Mouse (Mus musculus) hindbrain, embryonic 15.5 days (tissue): Measurements from ENCODE around the gene Smap1. TPM values are rescaled to one million over a fixed set of nuclear protein-coding genes. Genes with fewer than 3 reads are reported as not detected.
"Not testable (repeated sequence)": the region's sequence is repeated elsewhere in the genome, so short reads cannot be mapped to it uniquely, and the experiment has no call there.

Source experiments
- ATAC-seq: fragments of 200-750 bp; cut with Nextera tagmentation; 2 replicates; pipeline ENCODE4 v1.8.0; 2017; ENCODE audit warnings: low read depth, moderate number of reproducible peaks, moderate TSS enrichment; ENCODE audit not compliant: low FRiP score
- H3K27ac ChIP-seq: fragments of 300-500 bp; sonication (generic); replicated peaks from 2 replicates; pipeline ENCODE4 v1.5.1; 2015; ENCODE audit warnings: mild to moderate bottlenecking, inconsistent platforms
- H3K27me3 ChIP-seq: fragments of 300-500 bp; sonication (generic); 2 replicates; pipeline ENCODE4 v1.6.1; 2015; ENCODE audit warnings: control low read depth, inconsistent platforms
- H3K36me3 ChIP-seq: fragments of 300-500 bp; sonication (generic); 2 replicates; pipeline ENCODE4 v1.6.1; 2015; ENCODE audit warnings: control low read depth, inconsistent platforms
- H3K4me1 ChIP-seq: fragments of 300-500 bp; sonication (generic); replicated peaks from 2 replicates; pipeline ENCODE4 v1.6.1; 2015; ENCODE audit warnings: control low read depth, inconsistent platforms
- H3K4me2 ChIP-seq: fragments of 300-500 bp; sonication (generic); 2 replicates; pipeline ENCODE4 v1.6.1; 2015; ENCODE audit warnings: moderate library complexity, mild to moderate bottlenecking, inconsistent platforms
- H3K4me3 ChIP-seq: fragments of 300-500 bp; sonication (generic); 2 replicates; pipeline ENCODE4 v1.5.1; 2015; ENCODE audit warnings: mild to moderate bottlenecking, inconsistent platforms
- H3K9ac ChIP-seq: fragments of 300-500 bp; sonication (generic); 2 replicates; pipeline ENCODE4 v1.6.1; 2015; ENCODE audit warnings: inconsistent platforms
- H3K9me3 ChIP-seq: fragments of 300-500 bp; sonication (generic); 2 replicates; pipeline ENCODE4 v1.6.1; 2016; ENCODE audit warnings: control low read depth, inconsistent platforms
- WGBS: fragments of 180-500 bp; shearing (Covaris S2); methylation state at CpG from one replicate; pipeline ENCODE4 v1.1.7; 2015; 5-methylcytosine and 5-hydroxymethylcytosine counted together
- polyA plus RNA-seq: library from polyadenylated mRNA; unstranded; fragments of >200 nt; fragmentation: Nextera tagmentation; extraction: Ambion mirVana; gene quantifications from 2 replicates; pipeline ENCODE4 v1.2.1, GENCODE M21; 2015

Smap1 gene
- polyA plus RNA-seq = 131 and 132 TPM in 2 replicates

- Histone ChIP-seq H3K9ac (peak within 1 kb of the TSS; percentile 83), H3K36me3 (no peaks in the 10 kb centered on the region), H3K4me1 (peaks cover 28% of the 10 kb centered on the region), H3K4me2 (peak within 1 kb of the TSS; percentile 68), H3K27me3 (no peaks in the 10 kb centered on the region), H3K9me3 (no peaks in the 10 kb centered on the region), H3K27ac (peak within 1 kb of the TSS; percentile 94), H3K4me3 (peak within 1 kb of the TSS; percentile 76)
- under 1% methylated on average over 99 of the region's 113 CpGs for WGBS
- ATAC-seq = peak; percentile 93
Observed at GRCm38 (mm10) chr1:23921711-23922529, at the start of gene Smap1. Gene Smap1, minus strand, starts transcription at chr1:23922317.

- ATAC-seq, H3K4me2 ChIP-seq: not testable (repeated sequence)
- WGBS = 92% methylated on average over 4 of the region's 4 CpGs
Observed at GRCm38 (mm10) chr1:23971159-23971558, 49.0 kb upstream of the Smap1 start.

GRCm38 (mm10) chr1:23968027-23968725 is 46.1 kb upstream of the Smap1 start:
- 95% methylated on average over 8 of the region's 9 CpGs for WGBS
- ATAC-seq = no peak
- no peak overlapping the region for H3K27ac ChIP-seq
- no peak overlapping the region for H3K4me2 ChIP-seq
- no peaks in the 10 kb centered on the region for H3K4me1 ChIP-seq
- no peak overlapping the region for H3K4me3 ChIP-seq
- no peaks in the 10 kb centered on the region for H3K36me3 ChIP-seq
- no peak overlapping the region for H3K9ac ChIP-seq
- 0 out of 2 replicates have a peak, but pooled peaks cover 6% of the 10 kb centered on the region for H3K9me3 ChIP-seq
- no peaks in the 10 kb centered on the region for H3K27me3 ChIP-seq

More at GRCm38 (mm10) chr1:23971159-23971558, 49.0 kb upstream of the Smap1 start:
- not testable (repeated sequence) for H3K9ac ChIP-seq, H3K4me3 ChIP-seq, H3K27me3 ChIP-seq, H3K4me1 ChIP-seq, H3K9me3 ChIP-seq, H3K36me3 ChIP-seq, H3K27ac ChIP-seq

- Histone ChIP-seq H3K4me3 (no peak overlapping the region), H3K36me3 (no peaks in the 10 kb centered on the region), H3K9ac (no peak overlapping the region), H3K9me3 (0 out of 2 replicates have a peak, but pooled peaks cover 6% of the 10 kb centered on the region), H3K27ac (no peak overlapping the region), H3K4me1 (no peaks in the 10 kb centered on the region), H3K4me2 (no peak overlapping the region), H3K27me3 (no peaks in the 10 kb centered on the region)
- WGBS = 83% methylated on average over 1 of the region's 1 CpGs
- ATAC-seq = no peak
Observed at GRCm38 (mm10) chr1:23966226-23966625, 44.1 kb upstream of the Smap1 start.

- Histone ChIP-seq H3K4me1 (no peaks in the 10 kb centered on the region; the same call in 1 of the 2 replicates), H3K9me3 (no peaks in the 10 kb centered on the region), H3K9ac (no peak overlapping the region), H3K36me3 (no peaks in the 10 kb centered on the region), H3K4me2 (peak overlapping the region; percentile 33), H3K4me3 (peak overlapping the region; percentile 3; the same call in 1 of the 2 replicates), H3K27ac (no peak overlapping the region), H3K27me3 (no peaks in the 10 kb centered on the region)
- ATAC-seq = no peak
- WGBS = 16% methylated on average over 6 of the region's 6 CpGs
Observed at GRCm38 (mm10) chr1:23959415-23959732, 37.3 kb upstream of the Smap1 start.

- no peaks in the 10 kb centered on the region for H3K36me3 ChIP-seq
- no peak overlapping the region for H3K27ac ChIP-seq
- no peak overlapping the region for H3K9ac ChIP-seq
- no peaks in the 10 kb centered on the region; the same call in 1 of the 2 replicates for H3K4me1 ChIP-seq
- H3K9me3 ChIP-seq = no peaks in the 10 kb centered on the region
- no peak for ATAC-seq
- H3K27me3 ChIP-seq = no peaks in the 10 kb centered on the region
- peak overlapping the region; percentile 3; the same call in 1 of the 2 replicates for H3K4me3 ChIP-seq
- peak overlapping the region; percentile 33 for H3K4me2 ChIP-seq
- WGBS = 22% methylated on average over 13 of the region's 13 CpGs
Observed at GRCm38 (mm10) chr1:23958668-23959414, 36.7 kb upstream of the Smap1 start.

GRCm38 (mm10) chr1:23958101-23958500 is 36.0 kb upstream of the Smap1 start:
- Histone ChIP-seq H3K27me3 (no peaks in the 10 kb centered on the region), H3K9ac (no peak overlapping the region), H3K9me3 (no peaks in the 10 kb centered on the region), H3K27ac (no peak overlapping the region), H3K4me2 (no peak overlapping the region), H3K4me1 (no peaks in the 10 kb centered on the region; the same call in 1 of the 2 replicates), H3K36me3 (no peaks in the 10 kb centered on the region), H3K4me3 (no peak overlapping the region)
- WGBS = 91% methylated on average over 6 of the region's 6 CpGs
- ATAC-seq = no peak

GRCm38 (mm10) chr1:23955539-23955938 is 33.4 kb upstream of the Smap1 start:
- H3K27me3 ChIP-seq = no peaks in the 10 kb centered on the region
- no peak for ATAC-seq
- no peak overlapping the region for H3K9ac ChIP-seq
- H3K36me3 ChIP-seq = no peaks in the 10 kb centered on the region
- no peaks in the 10 kb centered on the region; the same call in 1 of the 2 replicates for H3K4me1 ChIP-seq
- WGBS = 93% methylated on average over 4 of the region's 4 CpGs
- H3K4me2 ChIP-seq = no peak overlapping the region
- no peak overlapping the region for H3K4me3 ChIP-seq
- H3K9me3 ChIP-seq = no peaks in the 10 kb centered on the region
- no peak overlapping the region for H3K27ac ChIP-seq

GRCm38 (mm10) chr1:23953921-23954320 is 31.8 kb upstream of the Smap1 start:
- no peak overlapping the region for H3K9ac ChIP-seq
- no peaks in the 10 kb centered on the region for H3K4me1 ChIP-seq
- no peak overlapping the region for H3K4me2 ChIP-seq
- ATAC-seq = no peak
- no peak overlapping the region for H3K27ac ChIP-seq
- no peaks in the 10 kb centered on the region for H3K9me3 ChIP-seq
- no peaks in the 10 kb centered on the region for H3K27me3 ChIP-seq
- no peak overlapping the region for H3K4me3 ChIP-seq
- WGBS = 82% methylated on average over 13 of the region's 13 CpGs
- no peaks in the 10 kb centered on the region for H3K36me3 ChIP-seq

- 68% methylated on average over 15 of the region's 15 CpGs for WGBS
- no peak overlapping the region for H3K4me2 ChIP-seq
- H3K27ac ChIP-seq = no peak overlapping the region
Observed at GRCm38 (mm10) chr1:23948778-23949699, 26.9 kb upstream of the Smap1 start.

GRCm38 (mm10) chr1:23948290-23948689 is 26.2 kb upstream of the Smap1 start:
- no peak overlapping the region for H3K9ac ChIP-seq
- no peak for ATAC-seq
- peaks cover 6% of the 10 kb centered on the region; the same call in 1 of the 2 replicates for H3K4me1 ChIP-seq
- no peak overlapping the region for H3K4me2 ChIP-seq
- no peaks in the 10 kb centered on the region for H3K27me3 ChIP-seq
- H3K27ac ChIP-seq = no peak overlapping the region
- H3K9me3 ChIP-seq = no peaks in the 10 kb centered on the region
- H3K4me3 ChIP-seq = no peak overlapping the region
- no peaks in the 10 kb centered on the region for H3K36me3 ChIP-seq
- 57% methylated on average over 7 of the region's 7 CpGs for WGBS

More at GRCm38 (mm10) chr1:23948778-23949699, 26.9 kb upstream of the Smap1 start:
- Histone ChIP-seq H3K27me3 (no peaks in the 10 kb centered on the region), H3K4me1 (peaks cover 6% of the 10 kb centered on the region; the same call in 1 of the 2 replicates), H3K36me3 (no peaks in the 10 kb centered on the region), H3K9ac (no peak overlapping the region), H3K4me3 (no peak overlapping the region), H3K9me3 (no peaks in the 10 kb centered on the region)
- no peak for ATAC-seq
